Mouse (Mus musculus): ENCODE data around the gene Gkn2.

The Gkn2 gene

DNA sequence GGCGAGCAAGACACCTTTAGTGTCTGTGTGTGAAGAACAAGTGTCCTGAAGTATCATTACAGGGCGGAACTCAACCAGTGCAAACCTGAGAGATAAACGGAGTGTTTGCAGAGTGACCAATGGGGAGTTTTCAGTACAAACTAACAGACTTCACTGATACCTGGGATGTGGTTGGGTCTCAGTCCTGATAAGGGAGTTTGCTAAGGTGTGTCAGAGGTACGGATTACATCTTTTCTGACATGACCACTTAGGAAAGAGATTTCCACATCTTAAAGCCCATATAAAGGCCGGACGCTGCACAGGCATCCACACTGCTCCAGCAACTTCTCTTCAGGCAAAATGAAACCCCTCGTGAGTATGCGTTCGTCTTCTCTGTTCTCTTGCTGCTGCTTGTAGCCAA is at the start of gene Gkn2:
TSS of gene Gkn2 (plus strand) at position 301 of the 400 bp plus-strand sequence.
- no peak for DNase-seq

DNA sequence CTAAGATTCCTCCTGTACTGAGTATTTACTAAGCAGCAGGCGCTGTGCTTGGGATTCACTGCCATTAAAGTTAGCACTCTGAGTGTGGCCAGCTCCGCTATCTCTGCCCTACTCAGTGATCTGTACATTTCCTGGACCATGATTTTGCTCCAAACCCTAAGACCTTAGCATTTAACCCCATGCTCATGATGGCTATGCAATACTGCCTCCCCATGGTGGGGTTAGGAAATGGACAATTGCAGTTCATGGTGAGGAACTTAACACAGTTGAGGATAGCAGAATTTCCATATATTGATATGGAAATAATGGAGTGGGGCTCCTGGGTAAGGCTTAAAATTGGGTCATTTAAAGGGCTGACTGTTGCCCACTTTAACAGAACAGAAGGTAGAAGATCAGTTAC is 49.8 kb upstream of the Gkn2 start:
- DNase-seq = peak; percentile 78 to 84

DNA sequence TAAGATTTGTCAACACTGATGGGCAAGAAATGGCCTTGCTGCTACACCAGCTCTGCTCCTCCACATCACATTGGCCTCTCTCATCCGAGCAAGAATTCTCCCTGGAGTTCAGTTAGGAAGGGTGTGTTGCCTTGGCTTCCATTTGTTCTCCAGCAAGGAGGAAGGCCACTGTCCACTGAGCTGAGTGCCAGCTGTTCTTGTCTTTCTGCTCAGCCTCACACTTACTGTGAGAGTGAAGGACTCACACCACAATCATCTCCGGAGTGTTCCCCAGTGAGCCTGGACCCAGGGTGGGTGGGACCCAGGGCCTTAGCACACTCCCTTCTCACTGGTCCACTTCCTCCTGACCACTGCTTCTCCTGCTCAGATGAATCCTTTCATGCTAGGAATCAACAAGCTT is 46.2 kb upstream of the Gkn2 start:
- DNase-seq = no peak

DNA sequence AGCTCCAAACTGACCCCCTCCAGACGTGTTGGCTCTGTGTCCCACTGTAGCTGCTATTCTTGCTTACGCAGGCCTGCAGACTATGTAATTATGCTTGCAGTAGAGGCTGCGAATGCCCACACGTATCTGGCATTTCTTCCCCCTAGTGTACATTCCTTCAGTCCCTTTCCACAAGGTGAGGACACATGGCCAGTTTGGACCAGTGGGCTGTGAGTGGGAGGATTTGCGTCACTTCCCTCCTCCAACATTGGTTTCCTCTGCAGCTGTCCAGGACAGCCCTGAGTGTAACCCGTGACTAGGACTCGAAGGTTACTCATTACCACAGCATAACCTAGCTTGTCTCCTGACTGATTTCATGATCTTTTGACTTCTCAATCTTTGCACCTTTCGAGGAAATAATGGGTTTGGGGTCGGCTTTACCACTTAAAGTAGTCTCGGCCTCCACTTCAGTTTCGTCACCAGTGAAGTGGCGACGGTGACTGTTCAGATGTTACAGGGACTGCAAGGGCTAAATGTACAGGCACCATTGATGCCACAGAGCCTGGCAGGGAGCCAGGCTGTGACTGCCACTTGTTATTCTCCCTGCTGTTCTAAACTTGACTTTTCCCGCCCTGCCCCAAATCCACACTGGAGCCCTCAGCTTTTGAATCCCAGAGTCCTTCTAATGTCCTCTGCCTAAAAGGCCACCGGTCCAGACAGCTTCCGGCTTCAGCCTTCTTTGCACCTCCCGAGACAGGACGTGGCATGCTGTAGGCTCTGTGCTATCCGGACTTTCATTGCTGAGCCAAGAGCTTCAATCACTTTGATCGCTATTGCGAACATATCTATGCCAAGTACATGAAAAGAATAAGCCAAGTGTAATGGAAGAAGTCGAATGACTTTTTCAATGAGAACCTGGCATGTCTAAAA is 44.6 kb upstream of the Gkn2 start:
- no peak for DNase-seq

DNA sequence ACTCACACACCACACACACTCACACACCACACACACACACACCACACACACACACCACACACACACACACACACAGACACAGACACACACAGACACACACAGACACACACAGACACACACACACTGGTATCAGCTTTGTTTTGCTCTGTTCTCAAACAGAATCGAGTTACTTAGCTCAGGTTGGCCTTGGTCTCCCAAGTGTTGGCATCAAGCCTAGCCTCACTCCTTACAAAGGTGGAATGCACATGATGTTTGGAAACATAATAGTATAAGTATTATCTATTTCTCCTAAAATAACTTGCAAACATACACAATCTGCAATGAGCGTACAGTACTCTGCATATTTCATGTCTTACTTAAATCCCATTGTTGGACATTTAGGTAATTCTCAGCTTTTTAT is 40.8 kb upstream of the Gkn2 start:
- no peak for DNase-seq

DNA sequence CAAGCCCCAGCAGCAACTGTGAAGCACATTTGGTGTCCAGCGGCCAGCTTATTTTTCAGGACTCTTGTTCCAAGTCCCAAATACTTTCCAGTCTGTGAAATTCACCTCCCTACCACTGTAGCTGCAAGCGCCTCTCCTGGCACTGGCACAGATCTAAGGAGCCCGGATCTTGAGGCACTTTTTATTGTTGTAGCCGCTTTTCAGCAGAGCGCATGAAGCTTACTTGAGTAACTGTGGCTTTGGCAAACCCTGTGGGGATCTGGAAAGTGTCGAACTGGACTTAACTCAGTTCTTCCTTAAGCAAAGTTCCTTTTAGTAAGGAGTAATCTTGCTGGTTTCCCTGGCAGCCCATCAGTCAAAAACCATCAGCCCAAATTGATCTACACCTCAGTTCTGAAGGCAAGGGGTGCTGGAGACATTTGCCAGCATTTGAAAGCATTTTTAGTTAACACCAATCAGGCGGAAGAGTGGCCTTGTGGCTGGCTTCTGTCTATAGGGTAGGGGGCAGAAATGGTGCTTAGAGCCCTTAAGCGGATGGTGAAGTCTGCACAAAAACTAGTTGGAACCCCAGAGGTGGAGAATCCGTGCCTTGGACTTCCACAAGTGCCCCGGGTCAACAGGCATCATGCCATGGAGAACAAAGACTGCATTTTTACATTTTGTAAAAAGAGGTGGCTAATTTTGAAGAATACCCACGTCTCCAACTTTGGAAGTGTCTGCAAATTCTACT is 38.6 kb upstream of the Gkn2 start:
- no peak for DNase-seq

DNA sequence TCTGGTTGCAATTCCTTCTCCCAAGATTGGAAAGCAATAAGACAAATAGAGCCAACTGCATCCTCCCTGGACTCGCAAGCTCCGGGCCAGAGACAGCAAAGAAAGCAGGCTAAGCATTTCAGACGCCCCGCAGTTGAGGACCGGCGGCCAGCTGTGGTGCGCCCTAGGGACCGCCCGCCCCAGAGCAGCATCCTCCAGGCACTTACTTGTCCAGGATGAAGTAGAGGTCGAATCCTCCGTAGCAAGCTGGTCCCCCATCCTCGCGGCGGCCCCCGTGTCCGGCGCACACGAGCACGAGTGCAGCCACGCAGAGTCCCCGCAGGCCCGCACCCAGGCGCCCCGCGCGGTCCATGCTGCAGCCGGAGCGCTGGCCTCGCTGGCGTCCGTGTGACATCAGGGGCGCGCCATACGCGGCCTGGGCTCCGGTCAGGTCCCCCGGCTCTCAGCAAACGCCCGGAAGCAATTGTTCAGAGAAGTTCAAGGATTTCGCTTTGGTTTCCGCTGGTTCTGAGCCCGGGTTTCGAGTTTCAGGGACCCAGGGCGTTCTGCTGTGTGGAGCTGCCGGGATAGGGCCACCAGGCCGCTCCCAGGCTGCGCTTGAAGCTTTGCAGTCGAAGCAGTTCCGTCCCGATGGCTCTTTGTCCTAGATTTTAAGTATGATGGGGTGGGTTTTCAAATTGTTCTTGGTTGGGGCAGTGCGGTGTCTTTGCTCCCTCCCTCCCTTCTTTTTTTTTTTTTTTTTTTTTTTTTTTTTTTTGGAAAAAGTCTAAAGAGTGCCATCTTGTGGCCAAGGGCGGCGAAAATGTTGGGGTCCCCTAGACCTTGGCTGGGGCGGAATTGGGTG is 37.8 kb upstream of the Gkn2 start, which contains the start of gene Antxr1:
TSS of gene Antxr1 (minus strand) at position 731 of the 844 bp plus-strand sequence.
- peak; percentile 42 to 48 for DNase-seq

DNA sequence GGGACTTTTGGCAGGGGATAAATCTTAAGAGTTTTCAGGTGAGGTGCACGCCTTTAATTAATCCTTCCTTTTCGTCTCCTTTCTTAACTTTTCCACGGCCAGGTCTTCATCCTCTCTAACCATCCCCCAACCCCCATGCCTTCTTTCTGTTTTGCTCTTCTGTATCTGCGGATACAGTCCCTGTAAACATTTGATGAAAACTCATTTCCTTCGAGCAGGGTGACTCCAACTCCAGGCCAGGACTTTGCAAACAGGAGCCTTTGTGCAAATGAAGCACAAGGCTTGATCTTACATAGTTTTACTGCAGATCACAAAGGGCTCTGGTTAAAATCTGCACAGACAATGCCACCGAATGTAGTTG is 37.2 kb upstream of the Gkn2 start:
- no peak for DNase-seq

DNA sequence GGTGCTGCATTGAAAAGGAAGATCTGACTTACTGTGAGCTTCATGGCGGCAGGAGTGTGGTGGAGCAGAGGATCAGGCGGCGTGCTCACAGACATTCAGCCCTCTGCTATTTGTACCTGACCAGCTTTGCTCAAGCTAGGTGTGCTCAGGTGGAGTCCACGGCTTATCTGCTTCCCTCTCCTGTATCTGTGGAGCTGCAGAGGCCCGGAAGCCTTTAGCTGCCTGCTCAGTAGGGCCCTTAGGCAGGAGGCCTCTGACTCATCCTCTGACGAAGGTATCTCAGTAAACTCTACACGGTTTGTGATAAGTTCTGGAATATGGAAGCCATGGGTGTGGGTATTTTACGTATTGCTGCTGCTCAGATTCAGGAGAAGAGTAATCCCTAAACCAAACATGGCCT is 22.3 kb upstream of the Gkn2 start, which contains the start of gene Gkn1:
TSS of gene Gkn1 (minus strand) at position 114 of the 400 bp plus-strand sequence.
- DNase-seq = no peak

DNA sequence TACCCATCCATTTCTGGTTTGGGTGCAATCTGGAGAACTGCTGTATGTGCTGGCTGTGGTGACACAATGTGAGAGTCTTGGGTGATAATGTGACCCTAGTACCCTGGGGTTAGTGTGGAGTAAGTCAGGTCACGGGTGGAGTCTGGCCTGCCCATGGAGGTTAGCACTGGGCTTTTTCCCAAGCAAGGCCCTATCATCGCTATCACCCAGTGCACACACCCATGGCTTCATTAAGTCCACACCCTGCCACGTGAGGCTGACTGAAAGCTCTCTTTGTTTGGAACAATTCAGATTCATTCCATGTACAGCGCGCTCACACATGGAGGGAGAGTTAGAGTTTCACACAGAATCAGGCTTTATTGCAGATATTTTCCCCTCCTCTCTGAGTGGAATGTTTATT is 18.7 kb upstream of the Gkn2 start:
- DNase-seq = no peak

DNA sequence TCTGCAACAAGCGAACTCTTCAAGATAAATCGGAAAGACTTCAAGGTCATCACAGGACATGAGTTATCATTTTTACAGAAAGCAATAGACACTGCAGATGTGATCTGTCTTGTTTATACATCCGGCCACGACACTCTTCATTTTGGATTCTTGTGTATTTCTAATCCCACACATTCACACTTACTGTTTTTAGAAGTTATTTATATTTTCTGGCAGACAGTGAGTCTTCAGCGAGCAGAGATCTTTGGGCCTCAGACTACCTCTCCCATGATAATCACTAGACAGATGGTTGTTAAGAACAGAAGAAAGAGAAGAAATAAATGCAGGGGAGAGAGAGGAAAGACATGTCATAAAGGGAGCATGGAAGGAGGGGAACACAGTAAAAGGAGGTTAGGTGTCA is 3.9 kb upstream of the Gkn2 start:
- DNase-seq = no peak

DNA sequence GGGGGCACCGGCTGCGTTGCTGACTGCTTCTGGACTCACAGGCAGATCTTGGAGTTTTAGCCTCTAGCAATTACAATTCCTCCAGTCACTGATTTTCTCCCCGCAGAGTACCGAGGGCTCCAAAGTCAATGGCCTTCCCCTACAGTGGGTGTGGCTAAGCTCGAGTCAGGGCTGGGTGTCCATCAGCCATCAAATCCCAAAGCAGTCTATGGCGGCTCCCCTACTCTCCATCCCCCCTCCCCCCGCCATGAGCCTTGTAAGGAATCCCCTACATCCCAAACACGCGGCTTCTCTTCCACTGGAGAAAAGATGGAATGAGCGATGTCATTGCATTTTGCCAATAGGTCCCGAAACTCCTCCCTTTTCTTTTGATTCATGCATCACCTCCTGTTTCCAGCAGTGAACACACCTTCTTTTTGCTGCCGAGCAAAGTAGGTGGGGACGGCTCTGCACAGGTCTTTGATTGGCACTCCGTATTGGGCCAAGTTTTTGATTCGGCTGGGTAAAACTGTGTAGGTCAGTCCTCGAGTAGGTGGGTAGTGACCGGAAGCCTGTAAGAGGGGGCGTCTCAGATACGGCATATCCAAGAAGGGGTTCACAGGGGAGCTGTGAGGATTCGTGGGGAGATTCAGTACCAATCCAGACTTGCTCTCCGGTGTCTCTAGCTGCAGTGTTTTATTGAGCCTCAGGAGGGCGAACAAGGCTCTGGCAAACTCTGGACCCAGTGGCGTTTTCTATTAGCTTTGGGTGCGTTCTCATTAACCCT is 11.0 kb downstream of the Gkn2 start:
- peak; percentile 17 to 28 for DNase-seq

DNA sequence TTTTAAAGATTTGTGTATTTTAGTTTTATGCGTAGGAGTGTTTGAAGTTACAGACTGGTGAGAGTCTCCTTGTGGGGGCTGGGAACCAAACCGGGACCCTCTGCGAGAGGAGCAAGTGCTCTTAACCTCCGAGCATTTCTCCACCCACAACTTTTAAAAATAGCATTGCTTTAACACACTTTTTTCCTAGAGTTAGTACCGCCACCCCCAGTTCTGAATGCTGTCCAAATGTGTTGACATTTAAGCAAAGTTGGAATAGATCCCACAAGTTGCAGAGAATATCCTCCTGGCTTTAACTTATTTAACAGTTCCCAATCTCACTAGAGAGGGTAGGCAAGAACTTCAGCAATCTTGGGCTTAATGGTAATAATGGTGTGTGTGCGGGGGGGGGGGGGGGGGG is 11.6 kb downstream of the Gkn2 start:
- no peak for DNase-seq

DNA sequence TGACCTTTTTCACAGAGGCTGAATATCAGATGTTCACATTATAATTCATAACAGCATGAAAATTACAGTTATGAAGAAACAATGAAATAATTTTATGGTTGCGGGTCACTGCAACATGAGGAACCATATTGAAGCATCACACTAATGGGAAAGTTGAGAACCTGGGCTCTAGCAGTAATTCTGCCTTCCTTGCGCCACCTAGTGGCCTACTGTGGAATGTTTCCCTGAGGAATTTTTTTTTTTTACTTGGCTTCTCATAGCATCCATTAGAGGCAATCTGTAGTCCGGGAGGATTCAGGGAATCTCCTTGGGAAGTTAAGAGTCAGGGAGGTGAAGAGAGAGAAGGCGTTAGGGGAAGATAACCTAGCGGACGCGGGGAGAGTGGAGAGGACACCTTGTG is 13.0 kb downstream of the Gkn2 start:
- peak; percentile 69 to 72 for DNase-seq

DNA sequence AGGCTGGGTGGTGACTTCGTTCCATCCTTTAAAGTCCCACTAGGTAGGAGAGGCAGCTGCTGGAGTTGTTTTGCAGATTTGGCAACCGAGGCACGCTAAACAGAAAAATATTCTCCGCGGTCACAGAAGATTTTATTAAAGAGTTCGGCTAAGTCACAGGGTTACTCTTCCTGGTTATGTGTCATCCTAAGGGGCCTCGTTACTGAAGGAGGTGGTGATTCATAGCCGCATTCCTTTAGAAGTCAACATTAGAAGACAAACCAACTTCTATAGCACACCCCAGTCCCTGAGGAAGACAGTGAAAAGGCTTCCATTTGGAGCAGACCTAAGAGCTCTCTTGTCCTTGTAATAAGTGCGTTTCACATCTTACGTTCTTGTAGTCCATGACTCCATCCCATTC is 13.5 kb downstream of the Gkn2 start:
- DNase-seq = no peak

DNA sequence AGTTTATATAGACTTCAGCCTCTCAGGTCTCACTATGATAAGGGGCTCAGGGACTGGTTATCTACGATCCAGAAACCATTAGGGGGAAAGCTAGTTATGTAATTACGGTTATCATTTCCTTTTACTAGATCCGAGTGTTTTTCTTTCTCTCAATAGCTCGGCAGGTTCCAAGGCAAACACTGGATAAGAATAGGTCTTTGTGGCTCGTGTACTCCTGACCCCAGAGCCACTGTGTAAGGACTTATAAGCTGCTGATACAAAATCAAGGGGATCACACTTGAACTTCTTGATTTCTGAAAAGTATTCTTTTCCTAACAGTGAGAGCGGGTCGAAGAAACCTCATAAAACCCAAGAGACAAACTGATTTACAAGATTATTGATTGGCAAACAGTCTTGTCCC is 15.7 kb downstream of the Gkn2 start, which contains the start of gene Gkn3:
TSS of gene Gkn3 (minus strand) at position 59 of the 400 bp plus-strand sequence.
- no peak for DNase-seq

DNA sequence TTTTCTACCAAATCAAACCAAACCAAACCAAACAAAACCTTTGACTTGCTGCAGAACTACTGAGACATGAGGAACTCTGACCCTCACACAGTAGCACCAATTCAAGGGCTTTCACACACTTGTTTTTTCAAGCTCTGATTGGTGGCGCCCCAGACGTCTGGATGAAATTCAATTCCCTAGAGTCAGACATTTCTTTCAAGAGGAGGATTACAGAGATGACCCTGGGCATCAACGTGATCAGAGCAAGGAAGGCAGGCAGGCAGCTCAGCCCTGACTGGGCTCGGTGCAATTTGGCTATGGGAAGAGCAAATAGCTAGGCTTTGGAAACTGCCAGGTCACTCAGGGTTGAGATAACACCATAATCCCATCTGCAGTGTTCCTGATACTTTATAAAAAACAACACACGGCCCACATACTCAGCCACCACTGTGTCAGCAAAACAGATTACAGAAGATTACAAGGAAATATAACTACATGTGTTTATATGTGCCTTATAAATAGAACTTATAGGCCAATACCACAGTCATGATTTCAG is 16.4 kb downstream of the Gkn2 start:
- DNase-seq = no peak

DNA sequence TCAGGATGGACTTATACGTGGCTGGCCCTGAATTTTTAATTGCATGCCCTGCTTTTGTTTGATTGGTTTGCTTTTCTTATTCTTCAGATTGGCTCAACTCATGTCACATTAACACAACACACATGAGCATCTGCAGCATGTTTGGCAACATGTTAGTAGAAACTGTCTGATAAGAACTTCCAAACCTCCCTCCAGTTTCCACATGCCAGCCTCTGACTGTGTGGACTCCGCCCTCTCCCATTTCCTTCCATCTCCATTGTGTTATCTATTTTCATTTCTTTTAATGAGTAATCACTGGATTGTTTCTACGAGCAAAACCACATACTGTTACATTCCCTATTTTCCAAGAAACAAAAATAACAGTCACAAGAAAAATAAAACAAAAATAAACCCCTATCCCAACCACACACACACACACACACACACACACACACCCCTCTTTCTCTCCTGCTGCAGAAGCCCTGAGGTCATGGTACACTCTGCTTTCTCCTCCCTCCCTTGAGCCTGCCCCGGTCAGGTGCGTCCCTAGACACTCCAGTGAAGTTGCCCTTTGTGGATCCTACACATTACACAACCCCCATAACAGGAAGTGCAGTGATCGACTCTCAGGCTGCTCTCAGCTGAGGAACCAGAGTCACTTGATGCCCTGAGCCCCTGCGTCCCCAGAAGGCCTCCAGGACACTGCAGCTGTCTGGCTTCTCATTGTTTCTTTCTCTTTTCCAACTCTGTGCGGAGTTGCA is 20.5 kb downstream of the Gkn2 start:
- DNase-seq = peak; percentile 18 to 34

DNA sequence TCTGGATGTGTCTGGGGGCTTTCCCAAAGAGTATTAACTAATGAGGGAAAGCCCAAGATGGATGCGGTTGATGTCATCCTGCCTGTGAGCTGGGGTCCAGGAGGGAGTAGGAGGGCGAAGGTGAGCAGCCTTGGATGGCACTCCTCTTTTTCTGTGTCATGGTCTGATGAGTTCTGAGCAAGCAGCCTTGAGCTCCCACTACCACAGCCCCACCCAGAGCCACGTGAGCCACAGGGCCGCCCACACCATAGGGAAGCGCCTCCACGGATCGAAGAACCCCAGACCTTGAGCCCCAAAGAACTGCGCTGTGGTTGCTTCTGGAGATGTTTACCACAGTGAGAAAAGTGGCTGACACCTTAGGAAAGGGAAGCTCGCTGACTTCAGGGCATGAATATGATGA is 21.6 kb downstream of the Gkn2 start:
- peak; percentile 54 to 70 for DNase-seq

DNA sequence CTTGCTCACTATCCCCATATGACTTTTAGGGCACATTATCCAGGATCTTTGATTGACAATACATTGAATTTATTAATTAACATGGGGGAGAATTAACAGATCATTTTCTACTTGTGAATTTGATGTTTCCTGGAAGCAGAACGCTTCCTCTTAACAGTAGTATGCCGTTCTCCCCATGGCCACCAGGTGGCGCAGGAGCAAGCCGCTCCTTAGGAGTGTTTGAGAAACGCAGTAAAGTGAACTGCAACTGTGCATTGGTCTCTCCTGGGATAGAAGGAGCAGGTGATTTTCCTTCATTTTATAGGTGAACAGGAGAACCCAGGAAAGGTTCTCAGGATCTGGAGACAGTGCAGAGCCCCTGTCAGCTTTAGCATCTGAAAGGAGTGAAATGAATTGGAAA is 26.0 kb downstream of the Gkn2 start:
- peak; percentile 90 to 92 for DNase-seq

DNA sequence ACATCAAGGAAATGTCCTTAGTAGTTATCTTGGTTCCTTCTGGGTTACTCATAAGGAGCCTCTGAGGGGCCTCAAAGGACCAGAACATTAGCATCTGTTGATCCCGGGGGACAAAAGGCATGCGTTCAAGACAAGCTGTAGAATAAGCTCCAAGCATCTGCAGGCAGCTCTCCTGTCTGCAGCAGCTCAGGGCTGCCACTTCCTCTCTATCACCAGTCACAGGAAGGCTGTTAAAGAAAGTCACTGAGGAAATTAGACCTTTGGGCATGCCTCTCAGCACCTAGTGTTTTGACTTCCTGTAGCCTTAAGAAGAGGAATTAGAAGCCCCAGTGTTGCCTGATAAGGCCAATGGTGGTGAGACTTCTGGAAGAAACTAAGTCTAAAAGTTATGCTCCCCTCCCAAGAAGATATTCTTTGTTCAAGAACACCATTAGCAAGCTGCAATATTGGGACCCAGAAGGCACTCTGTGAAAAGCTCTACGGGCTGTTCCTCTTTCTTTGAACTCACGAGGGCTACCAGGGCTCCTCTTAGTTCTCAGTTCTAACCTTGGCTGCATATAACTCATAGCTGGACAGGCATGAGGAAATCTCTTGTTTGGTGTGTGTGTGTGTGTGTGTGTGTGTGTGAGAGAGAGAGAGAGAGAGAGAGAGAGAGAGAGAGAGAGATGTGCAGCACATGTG is 26.9 kb downstream of the Gkn2 start:
- DNase-seq = peak; percentile 46 to 49
